Mouse (Mus musculus): Measurements from ENCODE around the gene Cx3cr1. TPM values are rescaled to one million over a fixed set of nuclear protein-coding genes. Genes with fewer than 3 reads are reported as not detected.

Gene Cx3cr1
- polyA plus RNA-seq, 1 experiment: 0.01 TPM

DNA sequence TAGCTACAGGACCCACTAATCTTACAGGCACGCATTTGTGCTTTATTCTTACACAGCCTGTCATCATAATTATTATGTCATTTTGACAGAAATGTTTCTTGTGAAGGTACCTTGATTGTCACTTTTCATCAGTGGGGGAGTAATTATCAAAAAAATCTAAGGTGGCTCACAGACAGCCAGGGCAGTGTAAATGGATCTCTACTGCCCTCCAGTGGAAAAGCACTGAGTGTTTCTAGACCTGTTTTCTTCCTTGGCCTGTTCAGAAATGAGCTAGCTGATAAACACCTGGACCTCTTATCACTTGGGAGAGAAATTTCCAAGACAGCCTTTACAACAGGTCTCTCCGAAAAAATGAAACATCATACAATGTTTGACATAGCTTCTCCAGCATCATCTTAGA is 179.0 kb downstream of the Cx3cr1 start:
- no peaks in the 10 kb centered on the region for H3K27me3 ChIP-seq (ENCODE audit: control insufficient read depth)
- TF ChIP-seq TAL1 (IDR thresholded peaks at IDR 0.05; ENCODE audit: low read length) (no peak), GATA1 (IDR thresholded peaks at IDR 0.05; ENCODE audit: low read length) (no peak)
- H3K4me1 ChIP-seq (ENCODE audit: control insufficient read depth): peaks cover 24% of the 10 kb centered on the region
- H3K9me3 ChIP-seq (ENCODE audit: control insufficient read depth, low read length): peaks cover 4% of the 10 kb centered on the region
- no peak overlapping the region for H3K4me3 ChIP-seq (replicated peaks)
- H3K36me3 ChIP-seq (ENCODE audit: control insufficient read depth): no peaks in the 10 kb centered on the region

DNA sequence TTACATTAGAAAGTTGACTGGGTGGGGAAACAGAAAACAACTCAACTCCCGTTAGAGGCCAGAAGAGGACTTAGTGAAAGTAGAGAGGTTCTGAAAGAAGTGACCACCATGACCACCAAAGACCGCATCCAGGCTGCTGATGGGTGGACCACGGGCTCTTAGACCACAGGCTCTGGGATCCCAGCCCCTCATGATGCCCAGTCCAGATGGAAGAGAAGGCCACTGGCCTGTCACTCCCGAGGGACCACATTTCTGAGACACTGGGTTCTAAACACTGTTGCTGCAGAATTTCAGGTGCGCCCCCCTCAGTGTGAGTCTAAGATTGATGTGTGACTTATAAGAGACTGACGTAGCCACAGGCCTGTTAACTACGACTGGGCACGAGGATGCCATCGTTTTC is 180.2 kb downstream of the Cx3cr1 start:
- Histone ChIP-seq H3K4me1 (ENCODE audit: control insufficient read depth) (peaks cover 16% of the 10 kb centered on the region), H3K27me3 (ENCODE audit: control insufficient read depth) (no peaks in the 10 kb centered on the region), H3K36me3 (ENCODE audit: control insufficient read depth) (no peaks in the 10 kb centered on the region), H3K4me3 (replicated peaks) (no peak overlapping the region), H3K9me3 (ENCODE audit: control insufficient read depth, low read length) (peaks cover 4% of the 10 kb centered on the region)
- TF ChIP-seq TAL1 (IDR thresholded peaks at IDR 0.05; ENCODE audit: low read length): no peak
- no peak for TF ChIP-seq GATA1 (IDR thresholded peaks at IDR 0.05; ENCODE audit: low read length)

DNA sequence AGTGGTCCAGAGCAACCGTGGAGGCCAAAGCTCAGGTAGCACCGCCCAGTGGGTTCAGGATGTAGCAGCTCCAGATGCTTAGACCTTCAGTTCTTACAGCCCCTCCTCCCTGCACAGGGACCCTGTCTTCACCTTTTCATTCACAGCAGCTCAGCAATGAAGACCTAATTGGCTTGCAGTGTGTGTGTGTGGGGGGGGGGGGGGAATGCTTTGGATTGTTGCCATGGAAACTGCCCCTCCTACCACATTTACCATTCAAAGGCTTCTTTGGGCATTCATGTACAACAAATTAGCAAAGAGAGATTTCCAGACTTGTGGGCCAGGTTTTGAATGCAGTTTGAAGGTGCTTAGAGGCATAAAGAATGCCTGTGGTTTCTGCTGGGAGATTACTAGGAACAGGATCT is 180.8 kb downstream of the Cx3cr1 start:
- peaks cover 10% of the 10 kb centered on the region for H3K4me1 ChIP-seq (ENCODE audit: control insufficient read depth)
- no peak overlapping the region for H3K4me3 ChIP-seq (replicated peaks)
- TF ChIP-seq TAL1 (IDR thresholded peaks at IDR 0.05; ENCODE audit: low read length): no peak
- TF ChIP-seq GATA1 (IDR thresholded peaks at IDR 0.05; ENCODE audit: low read length): no peak
- H3K27me3 ChIP-seq (ENCODE audit: control insufficient read depth): no peaks in the 10 kb centered on the region
- no peaks in the 10 kb centered on the region for H3K36me3 ChIP-seq (ENCODE audit: control insufficient read depth)
- peaks cover 4% of the 10 kb centered on the region for H3K9me3 ChIP-seq (ENCODE audit: control insufficient read depth, low read length)

DNA sequence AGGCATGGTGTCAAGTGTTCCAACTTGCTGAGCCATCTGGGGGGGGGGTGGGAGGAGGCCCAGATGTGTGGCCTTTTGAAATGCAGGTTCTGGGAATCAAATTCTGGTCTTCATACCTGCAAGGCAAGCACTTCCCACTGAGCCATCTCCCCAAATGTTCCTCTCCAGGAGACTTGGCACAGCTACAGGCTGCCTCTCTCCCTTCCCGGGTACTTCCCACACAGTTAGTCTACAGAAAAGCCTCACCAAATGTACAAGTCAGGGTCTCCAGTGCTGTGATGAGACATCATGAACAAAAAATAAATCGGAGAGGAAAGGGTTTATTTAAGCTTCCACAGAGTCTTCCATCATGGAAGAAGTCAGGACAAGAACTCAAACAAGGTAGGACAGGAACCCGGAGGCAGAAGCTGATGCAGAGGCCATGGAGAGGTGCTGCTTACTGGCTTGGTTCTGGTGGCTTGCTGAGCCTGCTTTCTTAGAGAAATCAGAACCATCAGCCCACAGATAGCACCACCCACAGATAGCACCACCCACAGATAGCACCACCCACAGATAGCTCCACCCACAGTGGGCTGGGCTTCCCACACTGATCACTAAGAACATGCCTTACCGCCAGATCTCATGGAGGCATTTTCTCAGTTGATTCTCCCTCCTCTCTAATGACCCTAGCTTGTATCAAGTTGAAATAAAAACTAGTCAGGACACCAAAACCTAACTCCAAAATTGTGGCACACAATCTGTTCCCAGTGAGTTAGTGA is 182.4 kb downstream of the Cx3cr1 start:
- no peak overlapping the region for H3K4me3 ChIP-seq (replicated peaks)
- TF ChIP-seq TAL1 (IDR thresholded peaks at IDR 0.05; ENCODE audit: low read length): no peak
- no peak for TF ChIP-seq GATA1 (IDR thresholded peaks at IDR 0.05; ENCODE audit: low read length)
- H3K27me3 ChIP-seq (ENCODE audit: control insufficient read depth): no peaks in the 10 kb centered on the region; the same call in 1 of the 2 replicates
- no peaks in the 10 kb centered on the region for H3K36me3 ChIP-seq (ENCODE audit: control insufficient read depth)
- H3K4me1 ChIP-seq (ENCODE audit: control insufficient read depth): peaks cover 9% of the 10 kb centered on the region
- peaks cover 4% of the 10 kb centered on the region for H3K9me3 ChIP-seq (ENCODE audit: control insufficient read depth, low read length)

DNA sequence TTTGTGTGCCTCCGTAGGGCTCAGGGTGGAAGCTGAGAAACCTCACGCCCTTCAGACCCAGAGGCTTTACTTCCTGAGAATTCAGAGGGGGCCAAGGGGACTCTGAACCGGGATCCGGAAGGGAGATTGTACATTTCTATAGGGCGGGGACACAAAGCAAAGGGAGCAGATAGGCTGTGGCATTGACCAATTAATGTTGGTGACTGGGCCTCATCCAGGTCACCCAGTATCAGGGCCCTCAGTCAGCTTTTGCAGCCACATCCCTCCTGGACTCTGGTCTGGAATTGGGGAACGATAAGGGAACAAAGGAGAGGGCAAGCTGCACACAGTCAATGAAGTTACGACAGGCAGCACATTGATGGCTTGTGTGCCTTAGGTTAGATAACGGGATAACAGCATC is 215.5 kb downstream of the Cx3cr1 start:
- no peak for TF ChIP-seq TAL1 (IDR thresholded peaks at IDR 0.05; ENCODE audit: low read length)
- no peak for TF ChIP-seq GATA1 (IDR thresholded peaks at IDR 0.05; ENCODE audit: low read length)
- no peaks in the 10 kb centered on the region for H3K4me1 ChIP-seq (ENCODE audit: control insufficient read depth)
- no peak overlapping the region for H3K4me3 ChIP-seq (replicated peaks)
- H3K9me3 ChIP-seq (ENCODE audit: control insufficient read depth, low read length): peaks cover 9% of the 10 kb centered on the region
- no peaks in the 10 kb centered on the region for H3K36me3 ChIP-seq (ENCODE audit: control insufficient read depth)
- no peaks in the 10 kb centered on the region for H3K27me3 ChIP-seq (ENCODE audit: control insufficient read depth)

DNA sequence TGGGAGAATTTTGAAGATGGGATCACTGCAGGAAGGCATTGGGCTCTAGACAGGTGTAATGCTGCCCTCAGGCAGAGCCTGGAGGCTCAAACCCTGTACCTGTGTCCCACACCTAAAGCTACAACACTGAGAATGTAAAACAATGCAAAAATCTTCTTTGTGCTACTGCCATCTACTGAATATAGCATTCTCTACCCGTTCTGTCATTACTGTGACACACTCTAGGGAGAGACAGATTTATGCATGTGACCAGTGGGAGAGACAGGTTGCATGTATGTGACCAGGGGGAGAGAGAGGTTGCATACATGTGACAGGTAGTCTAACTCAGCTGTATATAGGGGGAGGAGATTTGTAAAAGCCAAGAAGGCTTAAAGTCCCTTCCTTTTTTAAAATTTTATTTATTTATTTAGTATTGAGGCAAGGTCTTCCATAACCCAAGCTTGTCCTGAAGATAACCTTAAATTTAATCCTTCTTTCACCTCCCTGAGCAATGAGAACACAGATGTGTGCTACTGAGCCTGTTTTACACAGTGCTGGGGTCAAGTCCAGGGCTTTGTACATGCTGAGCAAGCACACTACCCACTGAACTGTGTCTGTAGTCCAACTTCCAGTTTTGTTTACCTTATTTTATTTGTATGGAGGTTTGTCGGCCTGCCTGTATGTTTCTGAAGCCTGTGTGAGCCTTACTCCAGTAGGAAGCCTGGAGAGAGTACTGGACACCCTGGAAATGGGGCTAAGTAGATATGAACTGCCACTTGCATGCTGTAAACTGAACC is 216.4 kb downstream of the Cx3cr1 start:
- peaks cover 7% of the 10 kb centered on the region for H3K9me3 ChIP-seq (ENCODE audit: control insufficient read depth, low read length)
- H3K36me3 ChIP-seq (ENCODE audit: control insufficient read depth): no peaks in the 10 kb centered on the region
- no peaks in the 10 kb centered on the region for H3K27me3 ChIP-seq (ENCODE audit: control insufficient read depth)
- no peak for TF ChIP-seq TAL1 (IDR thresholded peaks at IDR 0.05; ENCODE audit: low read length)
- no peak for TF ChIP-seq GATA1 (IDR thresholded peaks at IDR 0.05; ENCODE audit: low read length)
- no peaks in the 10 kb centered on the region for H3K4me1 ChIP-seq (ENCODE audit: control insufficient read depth)
- no peak overlapping the region for H3K4me3 ChIP-seq (replicated peaks)

DNA sequence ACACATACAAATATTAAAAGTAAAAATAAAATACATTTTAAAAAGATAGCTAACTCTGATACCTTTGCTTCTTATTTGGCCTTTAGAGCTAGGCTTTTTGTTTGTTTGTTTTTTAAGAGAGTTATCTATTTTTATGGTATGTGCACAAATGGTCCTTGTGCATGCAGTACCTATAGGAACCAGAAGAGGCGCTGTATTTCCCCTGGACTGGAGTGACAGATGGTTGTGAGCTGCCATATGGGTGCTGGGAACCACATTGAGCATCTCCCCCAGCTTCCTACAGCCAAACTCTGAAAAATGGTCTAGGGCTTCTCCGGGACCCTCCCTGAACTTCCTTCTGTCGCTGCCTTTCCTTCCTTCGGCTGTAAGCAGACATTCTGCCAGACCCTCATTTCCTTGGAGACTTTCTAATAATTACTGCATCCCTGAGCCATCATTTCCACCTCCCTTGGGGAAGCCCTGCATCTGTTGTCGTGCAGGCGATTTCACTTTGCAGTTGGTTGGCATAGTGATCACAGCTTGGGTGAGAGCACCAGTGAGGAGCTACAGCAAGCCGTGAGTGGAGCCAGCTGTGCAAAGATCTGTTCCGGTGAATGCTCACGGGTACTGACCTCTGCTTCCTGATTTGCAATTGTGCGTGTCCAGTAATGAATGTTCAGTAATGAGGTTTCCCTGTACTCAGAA is 217.2 kb downstream of the Cx3cr1 start:
- H3K27me3 ChIP-seq (ENCODE audit: control insufficient read depth): no peaks in the 10 kb centered on the region
- TF ChIP-seq TAL1 (IDR thresholded peaks at IDR 0.05; ENCODE audit: low read length) (no peak), GATA1 (IDR thresholded peaks at IDR 0.05; ENCODE audit: low read length) (no peak)

More for the DNA sequence above, 217.2 kb downstream of the Cx3cr1 start:
- H3K9me3 ChIP-seq (ENCODE audit: control insufficient read depth, low read length): peaks cover 5% of the 10 kb centered on the region
- H3K4me3 ChIP-seq (replicated peaks): no peak overlapping the region
- H3K36me3 ChIP-seq (ENCODE audit: control insufficient read depth): no peaks in the 10 kb centered on the region
- no peaks in the 10 kb centered on the region for H3K4me1 ChIP-seq (ENCODE audit: control insufficient read depth)

Other genes starting within 250 kb of the Cx3cr1 start
- not detected in 2 replicates for gene Scn11a, start 244.4 kb downstream of the Cx3cr1 start, polyA plus RNA-seq (2012)
- gene Wdr48, start 175.0 kb downstream of the Cx3cr1 start, polyA plus RNA-seq (2012): 1.3 and 1.4 TPM in 2 replicates
- 0.49 and 0.59 TPM in 2 replicates for gene Gorasp1, start 132.3 kb downstream of the Cx3cr1 start, polyA plus RNA-seq (2012)
- not detected in 2 replicates for gene Ttc21a, start 132.3 kb downstream of the Cx3cr1 start, polyA plus RNA-seq (2012)
- 0.12 and 0.23 TPM in 2 replicates for gene Csrnp1, start 85.2 kb downstream of the Cx3cr1 start, polyA plus RNA-seq (2012)
- gene Xirp1, start 46.3 kb downstream of the Cx3cr1 start, polyA plus RNA-seq (2012): not detected in 2 replicates
- not detected in 2 replicates for gene Ccr8, start 22.2 kb upstream of the Cx3cr1 start, polyA plus RNA-seq (2012)
- 22.5 and 36.0 TPM in 2 replicates for gene Slc25a38, start 40.5 kb upstream of the Cx3cr1 start, polyA plus RNA-seq (2012)
- gene Rpsa, start 57.8 kb upstream of the Cx3cr1 start, polyA plus RNA-seq (2012): 245 and 656 TPM in 2 replicates
- gene Mobp, start 79.8 kb upstream of the Cx3cr1 start, polyA plus RNA-seq (2012): 0.03 TPM in 1 of 2 replicates, not detected in the other
- gene Myrip, start 231.6 kb upstream of the Cx3cr1 start, polyA plus RNA-seq (2012): not detected in 2 replicates